Mouse (Mus musculus) liver, adult 2 months (tissue): ENCODE results near the gene 1700020A23Rik. TPM values are rescaled to one million over a fixed set of nuclear protein-coding genes. Genes with fewer than 3 reads are reported as not detected.

ENCODE experiments used
- DNase-seq: peaks from one replicate; pipeline ENCODE4 v3.0.0-alpha.2; 2011; ENCODE audit warnings: low read depth, low spot score; ENCODE audit errors: extremely low read depth
- H3K27ac ChIP-seq: fragments of 200-500 bp; replicated peaks from 2 replicates; pipeline ENCODE4 v1.5.1; 2012; ENCODE audit warnings: low read depth, mild to moderate bottlenecking, control low read depth, inconsistent platforms, low read length; ENCODE audit not compliant: insufficient read depth
- H3K27me3 ChIP-seq: fragments of 200-500 bp; 2 replicates; pipeline ENCODE4 v1.6.1; 2012; ENCODE audit warnings: mild to moderate bottlenecking, moderate library complexity, low read length, inconsistent platforms; ENCODE audit not compliant: control insufficient read depth, insufficient read depth
- H3K36me3 ChIP-seq: fragments of 200-500 bp; 2 replicates; pipeline ENCODE4 v1.6.1; 2012; ENCODE audit warnings: low read length, inconsistent platforms; ENCODE audit not compliant: control insufficient read depth, insufficient read depth
- H3K4me1 ChIP-seq: fragments of 200-500 bp; 2 replicates; pipeline ENCODE4 v1.6.1; 2011; ENCODE audit warnings: low read length; ENCODE audit not compliant: control insufficient read depth, insufficient read depth
- H3K4me3 ChIP-seq: fragments of 200-500 bp; 2 replicates; pipeline ENCODE4 v1.5.1; 2011; ENCODE audit warnings: low read depth, mild to moderate bottlenecking, control low read depth, low read length, moderate library complexity; ENCODE audit not compliant: insufficient read depth
- H3K79me2 ChIP-seq: fragments of 200-500 bp; 2 replicates; pipeline ENCODE4 v1.6.1; 2012; ENCODE audit warnings: inconsistent platforms, mild to moderate bottlenecking, low read length, moderate library complexity; ENCODE audit not compliant: control insufficient read depth, insufficient read depth
- H3K9ac ChIP-seq: fragments of 200-500 bp; 2 replicates; pipeline ENCODE4 v1.6.1; 2012; ENCODE audit warnings: low read depth, mild to moderate bottlenecking, control low read depth, inconsistent platforms, low read length
- CTCF ChIP-seq: fragments of 200-500 bp; IDR thresholded peaks from 2 replicates; pipeline ENCODE4 v1.5.1; 2011; ENCODE audit warnings: low read depth, low read length, control low read depth
- POLR2A ChIP-seq: fragments of 200-500 bp; IDR thresholded peaks from 2 replicates; pipeline ENCODE4 v1.6.1; 2011; ENCODE audit warnings: low read length, control low read depth; ENCODE audit not compliant: insufficient read depth; ENCODE audit errors: extremely low read depth
- WGBS: fragments of 180-500 bp; shearing (Covaris S2); methylation state at CpG from one replicate; pipeline ENCODE4 v1.1.7; 2018; 5-methylcytosine and 5-hydroxymethylcytosine counted together
- polyA plus RNA-seq: library from polyadenylated mRNA; depleted of rRNA; stranded (reverse); fragments of >200 nt; gene quantifications from 2 replicates; pipeline ENCODE4 v1.2.3, GENCODE M21; 2012
- total RNA-seq: library from RNA; depleted of rRNA; stranded (reverse); fragments of >200 nt; gene quantifications from 2 replicates; pipeline ENCODE4 v1.2.3, GENCODE M21; 2014

The 1700020A23Rik gene
- total and polyA plus RNA-seq, 2 experiments = not detected

GRCm38 (mm10) chr2:130421781-130422620 is 16.9 kb downstream of the 1700020A23Rik start:
- WGBS = 97% methylated on average over 26 of the region's 26 CpGs
- Histone ChIP-seq H3K36me3 (peaks cover 4% of the 10 kb centered on the region), H3K27me3 (no peaks in the 10 kb centered on the region), H3K4me1 (peaks cover 5% of the 10 kb centered on the region), H3K9ac (no peak overlapping the region), H3K27ac (no peak overlapping the region), H3K4me3 (no peak overlapping the region), H3K79me2 (peaks cover 3% of the 10 kb centered on the region; the same call in 1 of the 2 replicates)
- DNase-seq = no peak
- TF ChIP-seq CTCF (no peak), POLR2A (no peak)

DNA sequence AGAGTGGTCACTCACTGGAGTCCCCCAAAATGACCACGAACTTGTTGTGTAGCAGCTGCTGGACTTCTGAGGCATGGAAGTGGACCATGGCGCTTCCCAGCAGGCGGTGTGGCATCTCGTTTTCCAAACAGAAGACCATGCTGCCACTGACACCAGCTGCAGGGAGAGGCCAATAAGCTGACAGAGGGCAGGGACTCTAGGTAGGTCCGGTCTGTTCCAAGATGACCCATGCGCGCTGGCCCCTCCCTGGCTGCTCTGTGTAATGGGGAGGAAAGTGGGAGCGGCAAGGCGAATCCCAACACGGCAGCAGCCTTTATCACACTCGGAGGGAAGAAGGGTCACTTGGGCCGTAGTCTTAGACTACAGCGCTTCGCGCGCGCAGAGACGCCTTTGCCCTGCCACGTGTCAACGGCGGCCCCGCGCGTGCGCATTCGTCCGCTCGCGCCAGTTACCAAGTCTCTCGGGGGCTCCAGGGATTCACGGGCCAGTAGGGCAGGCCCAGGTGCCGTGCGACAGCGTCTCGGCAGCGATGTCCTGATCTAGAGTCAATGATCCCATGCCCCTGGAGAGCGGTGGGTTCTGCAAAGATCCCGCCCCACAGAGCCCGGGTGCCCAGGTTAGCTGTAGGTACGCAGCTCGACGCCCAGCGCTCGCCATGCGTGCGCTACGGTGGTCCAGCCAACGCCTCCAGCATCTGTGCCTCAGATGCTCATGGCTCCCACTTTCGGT is 18.5 kb downstream of the 1700020A23Rik start:
- Histone ChIP-seq H3K4me3 (peak overlapping the region; percentile 84), H3K27me3 (no peaks in the 10 kb centered on the region), H3K79me2 (peaks cover 3% of the 10 kb centered on the region; the same call in 1 of the 2 replicates), H3K9ac (peak overlapping the region; percentile 83), H3K36me3 (peaks cover 4% of the 10 kb centered on the region), H3K4me1 (peaks cover 5% of the 10 kb centered on the region), H3K27ac (peak overlapping the region; percentile 71)
- TF ChIP-seq CTCF (no peak), POLR2A (no peak)
- 13% methylated on average over 49 of the region's 49 CpGs for WGBS
- peak; percentile 54 for DNase-seq

DNA sequence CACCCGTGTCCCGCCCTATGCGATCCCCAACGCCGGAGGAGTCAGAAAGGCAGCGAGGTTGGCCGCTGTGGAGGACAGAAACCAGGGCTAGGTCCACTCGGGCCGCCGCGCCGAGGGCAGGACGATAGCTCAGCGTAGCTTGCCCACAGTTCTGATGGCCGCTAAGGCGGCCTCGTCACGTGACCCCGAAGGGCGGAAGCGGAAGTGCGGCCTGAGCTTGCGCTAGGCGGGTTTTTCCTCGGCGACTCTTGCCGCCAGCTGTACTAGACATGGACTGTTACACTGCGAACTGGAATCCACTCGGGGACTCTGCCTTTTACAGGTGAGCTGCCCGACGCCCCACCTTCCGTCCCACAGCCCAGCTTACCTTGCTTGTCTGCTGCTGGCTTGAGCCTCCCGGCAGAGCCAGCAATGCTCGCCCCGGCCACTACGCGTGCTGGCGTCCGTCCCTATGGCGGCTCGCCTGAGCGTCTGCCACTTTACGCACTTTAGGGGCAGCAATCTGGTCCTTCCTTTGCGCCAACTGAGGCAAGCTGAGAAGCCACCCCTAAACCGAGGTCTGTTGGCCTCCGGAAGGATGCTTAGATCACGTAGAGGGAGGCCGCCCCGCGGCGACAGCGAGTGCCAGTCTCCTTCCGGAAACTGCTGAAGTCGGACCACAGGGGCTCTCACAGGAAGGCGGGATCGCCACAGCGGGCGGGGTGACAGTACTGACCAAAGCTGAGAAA is 19.2 kb downstream of the 1700020A23Rik start, which contains the start of the genes Vps16 and Pced1a:
Gene Vps16, plus strand, starts transcription at position 214 of the 728 bp plus-strand sequence.
Gene Pced1a, minus strand, starts transcription at position 576 of the 728 bp plus-strand sequence.
- peak within 1 kb of the TSS; percentile 71 for H3K27ac ChIP-seq
- peaks cover 5% of the 10 kb centered on the region for H3K4me1 ChIP-seq
- peak; percentile 79 for DNase-seq
- H3K27me3 ChIP-seq = no peaks in the 10 kb centered on the region
- H3K79me2 ChIP-seq = peaks cover 3% of the 10 kb centered on the region; the same call in 1 of the 2 replicates
- no peaks in the 10 kb centered on the region for H3K36me3 ChIP-seq
- WGBS = under 1% methylated on average over 58 of the region's 58 CpGs
- H3K4me3 ChIP-seq = peak within 1 kb of the TSS; percentile 84
- TF ChIP-seq CTCF (peak; percentile 70), POLR2A (peak; percentile 55)
- H3K9ac ChIP-seq = peak within 1 kb of the TSS; percentile 83

DNA sequence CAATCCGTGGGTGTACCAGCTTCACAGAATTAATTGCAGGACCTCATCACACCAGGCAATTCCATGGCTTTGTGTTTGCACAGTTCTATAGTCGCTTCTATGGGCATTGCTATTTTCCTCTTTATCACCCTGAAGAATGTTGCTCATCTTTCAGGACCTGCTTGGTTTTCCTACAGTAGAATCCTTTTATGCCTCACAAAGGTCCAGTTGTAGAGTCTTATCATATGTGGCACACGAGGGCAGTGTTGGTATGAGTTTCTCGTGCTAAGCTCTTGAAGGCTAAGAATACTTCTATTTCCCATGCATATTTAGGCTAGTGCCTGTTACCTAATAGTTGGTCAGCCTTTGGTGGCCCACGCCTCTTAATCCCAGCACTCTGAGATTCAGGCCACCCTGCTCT is 20.1 kb downstream of the 1700020A23Rik start:
- Histone ChIP-seq H3K9ac (peak overlapping the region; percentile 82), H3K36me3 (no peaks in the 10 kb centered on the region), H3K4me3 (peak overlapping the region; percentile 84; the same call in 1 of the 2 replicates), H3K27me3 (no peaks in the 10 kb centered on the region), H3K79me2 (peaks cover 3% of the 10 kb centered on the region; the same call in 1 of the 2 replicates), H3K27ac (no peak overlapping the region), H3K4me1 (peaks cover 5% of the 10 kb centered on the region)
- 38% methylated on average over 5 of the region's 5 CpGs for WGBS
- DNase-seq = no peak
- TF ChIP-seq CTCF = no peak
- TF ChIP-seq POLR2A = no peak

GRCm38 (mm10) chr2:130429851-130430250 is 24.8 kb downstream of the 1700020A23Rik start:
- no peak overlapping the region for H3K27ac ChIP-seq
- no peak overlapping the region for H3K9ac ChIP-seq
- H3K4me1 ChIP-seq = no peaks in the 10 kb centered on the region
- DNase-seq = no peak
- peaks cover 8% of the 10 kb centered on the region; the same call in 1 of the 2 replicates for H3K79me2 ChIP-seq
- no peaks in the 10 kb centered on the region for H3K27me3 ChIP-seq
- H3K36me3 ChIP-seq = no peaks in the 10 kb centered on the region
- no peak overlapping the region for H3K4me3 ChIP-seq
- WGBS = 77% methylated on average over 2 of the region's 2 CpGs
- TF ChIP-seq CTCF (no peak), POLR2A (no peak)
